Mouse (Mus musculus) activated CD4-positive, CD25-positive, alpha-beta regulatory T cell, adult 4 months (primary cell): ENCODE results near the gene Elmo2. TPM values are rescaled to one million over a fixed set of nuclear protein-coding genes. Genes with fewer than 3 reads are reported as not detected.
A peak's percentile ranks its signal among the peaks of the same experiment; 100 is the strongest.

Experiments
- ATAC-seq: one replicate; pipeline ENCODE4 v1.8.0; 2017
- polyA plus RNA-seq, 2 experiments: library from polyadenylated mRNA; unstranded; fragments of 100-300 nt; shearing (Covaris generic); gene quantifications; one replicate each; pipeline ENCODE4 v1.2.1; 2017

Gene Elmo2
- polyA plus RNA-seq, 2 experiments from 2014 or later: 30.4 to 35.4 TPM

GRCm38 (mm10) chr2:165321981-165322735 lies 4.1 kb downstream of the Elmo2 start:
- no peak for ATAC-seq

GRCm38 (mm10) chr2:165321381-165321888 lies 4.8 kb downstream of the Elmo2 start:
- ATAC-seq: peak; percentile 21

GRCm38 (mm10) chr2:165320531-165321150 lies 5.6 kb downstream of the Elmo2 start:
- ATAC-seq: no peak

- ATAC-seq: no peak
Measured at GRCm38 (mm10) chr2:165319503-165319902, 6.8 kb downstream of the Elmo2 start.

GRCm38 (mm10) chr2:165318941-165319340 lies 7.3 kb downstream of the Elmo2 start:
- no peak for ATAC-seq

GRCm38 (mm10) chr2:165317621-165318263 lies 8.5 kb downstream of the Elmo2 start:
- no peak for ATAC-seq

- no peak for ATAC-seq
Measured at GRCm38 (mm10) chr2:165316837-165317473, 9.3 kb downstream of the Elmo2 start.

GRCm38 (mm10) chr2:165316204-165316603 lies 10.1 kb downstream of the Elmo2 start:
- no peak for ATAC-seq

GRCm38 (mm10) chr2:165314197-165314596 lies 12.1 kb downstream of the Elmo2 start:
- no peak for ATAC-seq

- ATAC-seq: no peak
Measured at GRCm38 (mm10) chr2:165312381-165312780, 13.9 kb downstream of the Elmo2 start.

- no peak for ATAC-seq
Measured at GRCm38 (mm10) chr2:165311577-165311976, 14.7 kb downstream of the Elmo2 start.

- no peak for ATAC-seq
Measured at GRCm38 (mm10) chr2:165310818-165311425, 15.4 kb downstream of the Elmo2 start.

GRCm38 (mm10) chr2:165307801-165308200 lies 18.5 kb downstream of the Elmo2 start:
- no peak for ATAC-seq

- ATAC-seq: no peak
Measured at GRCm38 (mm10) chr2:165305438-165305837, 20.8 kb downstream of the Elmo2 start.

GRCm38 (mm10) chr2:165304819-165305218 lies 21.5 kb downstream of the Elmo2 start:
- ATAC-seq: no peak

- no peak for ATAC-seq
Measured at GRCm38 (mm10) chr2:165303354-165304012, 22.8 kb downstream of the Elmo2 start.

GRCm38 (mm10) chr2:165301409-165301808 lies 24.9 kb downstream of the Elmo2 start:
- no peak for ATAC-seq

GRCm38 (mm10) chr2:165300885-165301284 lies 25.4 kb downstream of the Elmo2 start:
- no peak for ATAC-seq

GRCm38 (mm10) chr2:165300424-165300823 lies 25.9 kb downstream of the Elmo2 start:
- ATAC-seq: no peak

GRCm38 (mm10) chr2:165297429-165297828 lies 28.9 kb downstream of the Elmo2 start:
- no peak for ATAC-seq

- ATAC-seq: no peak
Measured at GRCm38 (mm10) chr2:165296571-165296970, 29.7 kb downstream of the Elmo2 start.
